Mouse (Mus musculus) forebrain, embryonic 14.5 days (tissue): Measurements from ENCODE around the gene Gm20388. TPM values are rescaled to one million over a fixed set of nuclear protein-coding genes. Genes with fewer than 3 reads are reported as not detected.
"Not testable (repeated sequence)": the region's sequence is repeated elsewhere in the genome, so short reads cannot be mapped to it uniquely, and the experiment has no call there.

ENCODE experiments used
- ATAC-seq: fragments of 200-750 bp; cut with Nextera tagmentation; 2 replicates; pipeline ENCODE4 v1.8.0; 2017; ENCODE audit warnings: mild to moderate bottlenecking, moderate library complexity
- DNase-seq: peaks from one replicate; pipeline ENCODE4 v3.0.0-alpha.2; 2015; ENCODE audit warnings: low spot score
- H3K27ac ChIP-seq: fragments of 300-500 bp; sonication (generic); 2 replicates; pipeline ENCODE4 v1.5.1; 2014; ENCODE audit warnings: low read depth, mild to moderate bottlenecking, control low read depth, low read length, moderate library complexity
- H3K27me3 ChIP-seq: fragments of 300-500 bp; sonication (generic); replicated peaks from 2 replicates; pipeline ENCODE4 v1.6.1; 2014; ENCODE audit warnings: low read length, control low read depth, mixed read lengths; ENCODE audit not compliant: control insufficient read depth, insufficient read depth
- H3K36me3 ChIP-seq: fragments of 300-500 bp; sonication (generic); 2 replicates; pipeline ENCODE4 v1.6.1; 2014; ENCODE audit warnings: low read length, control low read depth; ENCODE audit not compliant: control insufficient read depth, insufficient read depth
- H3K4me1 ChIP-seq: fragments of 300-500 bp; sonication (generic); 2 replicates; pipeline ENCODE4 v1.6.1; 2014; ENCODE audit warnings: antibody characterized with exemption, low read length, control low read depth; ENCODE audit not compliant: control insufficient read depth, insufficient read depth
- H3K4me2 ChIP-seq: fragments of 300-500 bp; sonication (generic); 2 replicates; pipeline ENCODE4 v1.6.1; 2014; ENCODE audit warnings: mild to moderate bottlenecking, control low read depth, low read length
- H3K4me3 ChIP-seq: fragments of 300-500 bp; sonication (generic); 2 replicates; pipeline ENCODE4 v1.5.1; 2014; ENCODE audit warnings: low read depth, low read length, control low read depth
- H3K9ac ChIP-seq: fragments of 300-500 bp; sonication (generic); 2 replicates; pipeline ENCODE4 v1.6.1; 2014; ENCODE audit warnings: mild to moderate bottlenecking, low read length, control low read depth, moderate library complexity
- H3K9me3 ChIP-seq: fragments of 300-500 bp; sonication (generic); replicated peaks from 2 replicates; pipeline ENCODE4 v1.6.1; 2016; ENCODE audit warnings: low read length, control low read depth, mixed read lengths; ENCODE audit not compliant: control insufficient read depth
- WGBS: fragments of 180-500 bp; shearing (Covaris S2); extraction: QIAGEN DNeasy Blood & Tissue Kit; methylation state at CpG from one replicate; pipeline ENCODE4 v1.1.7; 2014; 5-methylcytosine and 5-hydroxymethylcytosine counted together
- polyA plus RNA-seq: library from polyadenylated mRNA; unstranded; fragments of >200 nt; fragmentation: Nextera tagmentation; extraction: Ambion mirVana; gene quantifications from 2 replicates; pipeline ENCODE4 v1.2.1, GENCODE M21; 2014

Gm20388 gene
- polyA plus RNA-seq, 1 experiment from 2014 or later: 7.4 TPM

- peak overlapping the region; percentile 75; the same call in 1 of the 2 replicates for H3K4me2 ChIP-seq
- H3K4me3 ChIP-seq: no peak overlapping the region
- H3K27ac ChIP-seq: no peak overlapping the region
- ATAC-seq (no peak), DNase-seq (no peak)
- 65% methylated on average over 6 of the region's 6 CpGs for WGBS
- no peaks in the 10 kb centered on the region for H3K36me3 ChIP-seq
- peaks cover 12% of the 10 kb centered on the region for H3K4me1 ChIP-seq
- no peaks in the 10 kb centered on the region for H3K27me3 ChIP-seq
- H3K9me3 ChIP-seq: no peaks in the 10 kb centered on the region
- H3K9ac ChIP-seq: no peak overlapping the region; the same call in 1 of the 2 replicates
These were observed 3897.4 kb downstream of the Gm20388 start for GRCm38 (mm10) chr8:123807852-123808573.

- Histone ChIP-seq H3K27me3 (no peaks in the 10 kb centered on the region), H3K4me1 (peaks cover 12% of the 10 kb centered on the region), H3K4me3 (no peak overlapping the region), H3K4me2 (no peak overlapping the region), H3K27ac (no peak overlapping the region), H3K9me3 (no peaks in the 10 kb centered on the region), H3K36me3 (no peaks in the 10 kb centered on the region), H3K9ac (no peak overlapping the region)
- ATAC-seq (no peak), DNase-seq (no peak)
- WGBS: 76% methylated on average over 7 of the region's 7 CpGs
These were observed 3898.0 kb downstream of the Gm20388 start for GRCm38 (mm10) chr8:123808671-123809070.

GRCm38 (mm10) chr8:123809342-123809741 lies 3898.7 kb downstream of the Gm20388 start:
- not testable (repeated sequence) for H3K27ac ChIP-seq, H3K9me3 ChIP-seq, DNase-seq, H3K27me3 ChIP-seq, H3K36me3 ChIP-seq, H3K9ac ChIP-seq, H3K4me2 ChIP-seq, ATAC-seq, H3K4me3 ChIP-seq
- H3K4me1 ChIP-seq: peaks cover 12% of the 10 kb centered on the region
- 87% methylated on average over 4 of the region's 4 CpGs for WGBS

- ATAC-seq: no peak
- Histone ChIP-seq H3K36me3 (0 out of 2 replicates have a peak, but pooled peaks cover 3% of the 10 kb centered on the region), H3K27me3 (no peaks in the 10 kb centered on the region), H3K4me3 (no peak overlapping the region), H3K4me1 (peaks cover 3% of the 10 kb centered on the region), H3K27ac (no peak overlapping the region), H3K9ac (no peak overlapping the region), H3K4me2 (no peak overlapping the region), H3K9me3 (no peaks in the 10 kb centered on the region)
- no peak for DNase-seq
- WGBS: 87% methylated on average over 5 of the region's 5 CpGs
These were observed 3901.6 kb downstream of the Gm20388 start for GRCm38 (mm10) chr8:123812227-123812626.

GRCm38 (mm10) chr8:123813173-123813891 lies 3902.7 kb downstream of the Gm20388 start:
- Histone ChIP-seq H3K4me1 (no peaks in the 10 kb centered on the region), H3K27me3 (no peaks in the 10 kb centered on the region), H3K4me2 (no peak overlapping the region), H3K36me3 (0 out of 2 replicates have a peak, but pooled peaks cover 3% of the 10 kb centered on the region), H3K27ac (no peak overlapping the region), H3K9ac (no peak overlapping the region; the same call in 1 of the 2 replicates), H3K9me3 (no peaks in the 10 kb centered on the region), H3K4me3 (no peak overlapping the region)
- WGBS: 81% methylated on average over 16 of the region's 16 CpGs
- no peak for ATAC-seq
- no peak for DNase-seq

GRCm38 (mm10) chr8:123813892-123814266 lies 3903.2 kb downstream of the Gm20388 start:
- WGBS: 86% methylated on average over 4 of the region's 4 CpGs
- H3K4me1 ChIP-seq: no peaks in the 10 kb centered on the region
- ATAC-seq (no peak), DNase-seq (no peak)
- H3K36me3 ChIP-seq: 0 out of 2 replicates have a peak, but pooled peaks cover 3% of the 10 kb centered on the region
- H3K9me3 ChIP-seq: no peaks in the 10 kb centered on the region
- no peak overlapping the region; the same call in 1 of the 2 replicates for H3K9ac ChIP-seq
- no peak overlapping the region for H3K27ac ChIP-seq
- no peaks in the 10 kb centered on the region for H3K27me3 ChIP-seq
- no peak overlapping the region for H3K4me3 ChIP-seq
- no peak overlapping the region for H3K4me2 ChIP-seq

GRCm38 (mm10) chr8:123815325-123815724 lies 3904.7 kb downstream of the Gm20388 start:
- no peak overlapping the region for H3K9ac ChIP-seq
- ATAC-seq (no peak), DNase-seq (no peak)
- H3K4me2 ChIP-seq: no peak overlapping the region
- no peaks in the 10 kb centered on the region for H3K9me3 ChIP-seq
- no peak overlapping the region for H3K27ac ChIP-seq
- no peak overlapping the region for H3K4me3 ChIP-seq
- H3K27me3 ChIP-seq: no peaks in the 10 kb centered on the region
- 85% methylated on average over 11 of the region's 11 CpGs for WGBS
- H3K36me3 ChIP-seq: 0 out of 2 replicates have a peak, but pooled peaks cover 3% of the 10 kb centered on the region
- H3K4me1 ChIP-seq: no peaks in the 10 kb centered on the region

- WGBS: 95% methylated on average over 8 of the region's 8 CpGs
- H3K27me3 ChIP-seq: no peaks in the 10 kb centered on the region
- no peak overlapping the region for H3K4me3 ChIP-seq
- H3K27ac ChIP-seq: no peak overlapping the region; the same call in 1 of the 2 replicates
- ATAC-seq (no peak), DNase-seq (no peak)
- no peaks in the 10 kb centered on the region for H3K9me3 ChIP-seq
- H3K4me2 ChIP-seq: no peak overlapping the region
- H3K9ac ChIP-seq: no peak overlapping the region
- peaks cover 6% of the 10 kb centered on the region; the same call in 1 of the 2 replicates for H3K36me3 ChIP-seq
- no peaks in the 10 kb centered on the region for H3K4me1 ChIP-seq
These were observed 3906.3 kb downstream of the Gm20388 start for GRCm38 (mm10) chr8:123816939-123817338.

GRCm38 (mm10) chr8:123817747-123818146 lies 3907.1 kb downstream of the Gm20388 start:
- ATAC-seq (no peak), DNase-seq (no peak)
- 93% methylated on average over 11 of the region's 11 CpGs for WGBS
- Histone ChIP-seq H3K4me3 (no peak overlapping the region), H3K9ac (no peak overlapping the region), H3K9me3 (no peaks in the 10 kb centered on the region), H3K4me2 (no peak overlapping the region), H3K27ac (no peak overlapping the region), H3K27me3 (no peaks in the 10 kb centered on the region), H3K4me1 (no peaks in the 10 kb centered on the region), H3K36me3 (peaks cover 6% of the 10 kb centered on the region; the same call in 1 of the 2 replicates)
